Mouse (Mus musculus): ENCODE data around the gene Igf2bp2. TPM values are rescaled to one million over a fixed set of nuclear protein-coding genes. Genes with fewer than 3 reads are reported as not detected.

Igf2bp2 gene
- 4.9 and 5.2 TPM in 2 replicates for polyA plus RNA-seq (2015; fragmentation: Nextera tagmentation; extraction: Ambion mirVana)

- ATAC-seq (peak; percentile 92), DNase-seq (peak; percentile 74)
- Histone ChIP-seq H3K9ac (replicated peaks) (peak within 1 kb of the TSS; percentile 77), H3K36me3 (replicated peaks; ENCODE audit: insufficient read depth, low read length) (no peaks in the 10 kb centered on the region), H3K27me3 (ENCODE audit: insufficient read depth, low read length) (peaks cover 37% of the 10 kb centered on the region), H3K27ac (ENCODE audit: low read depth) (peak within 1 kb of the TSS; percentile 60; the same call in 1 of the 2 replicates), H3K4me1 (ENCODE audit: insufficient read depth) (no peaks in the 10 kb centered on the region), H3K9me3 (ENCODE audit: low read length) (no peaks in the 10 kb centered on the region), H3K4me3 (ENCODE audit: low read depth, low read length) (peak within 1 kb of the TSS; percentile 56), H3K4me2 (ENCODE audit: low read depth, low read length) (peak within 1 kb of the TSS; percentile 69)
- TF ChIP-seq EP300 (IDR thresholded peaks at IDR 0.05; ENCODE audit: low read depth) (no peak), CTCF (IDR thresholded peaks at IDR 0.05; ENCODE audit: low read depth) (no peak)
- WGBS (ENCODE audit: insufficient replicate concordance): 3% methylated on average over 83 of the region's 131 CpGs
Measured at GRCm38 (mm10) chr16:22162512-22163455, at the start of gene Igf2bp2. TSS of gene Igf2bp2 (minus strand) at chr16:22163299.

- Histone ChIP-seq H3K9me3 (ENCODE audit: low read length) (peaks cover 9% of the 10 kb centered on the region), H3K27ac (ENCODE audit: low read depth) (no peak overlapping the region), H3K4me3 (ENCODE audit: low read depth, low read length) (no peak overlapping the region), H3K4me1 (ENCODE audit: insufficient read depth) (no peaks in the 10 kb centered on the region), H3K27me3 (ENCODE audit: insufficient read depth, low read length) (no peaks in the 10 kb centered on the region), H3K4me2 (ENCODE audit: low read depth, low read length) (no peak overlapping the region), H3K36me3 (replicated peaks; ENCODE audit: insufficient read depth, low read length) (no peaks in the 10 kb centered on the region), H3K9ac (replicated peaks) (no peak overlapping the region)
- no peak for ATAC-seq
- no peak for TF ChIP-seq EP300 (IDR thresholded peaks at IDR 0.05; ENCODE audit: low read depth)
- no peak for TF ChIP-seq CTCF (IDR thresholded peaks at IDR 0.05; ENCODE audit: low read depth)
- no peak for DNase-seq
- 73% methylated on average over 1 of the region's 1 CpGs for WGBS (ENCODE audit: insufficient replicate concordance)
Measured at GRCm38 (mm10) chr16:22203501-22203900, 40.4 kb upstream of the Igf2bp2 start.

GRCm38 (mm10) chr16:22201858-22202257, 38.8 kb upstream of the Igf2bp2 start:
- DNase-seq: no peak

GRCm38 (mm10) chr16:22200476-22200875, 37.4 kb upstream of the Igf2bp2 start:
- TF ChIP-seq CTCF (IDR thresholded peaks at IDR 0.05; ENCODE audit: low read depth): no peak
- no peak for TF ChIP-seq EP300 (IDR thresholded peaks at IDR 0.05; ENCODE audit: low read depth)
- ATAC-seq: no peak
- WGBS (ENCODE audit: insufficient replicate concordance): 74% methylated on average over 1 of the region's 1 CpGs

More at GRCm38 (mm10) chr16:22201858-22202257, 38.8 kb upstream of the Igf2bp2 start:
- WGBS (ENCODE audit: insufficient replicate concordance): 38% methylated on average over 3 of the region's 3 CpGs
- no peak overlapping the region for H3K4me2 ChIP-seq (ENCODE audit: low read depth, low read length)
- no peak overlapping the region for H3K27ac ChIP-seq (ENCODE audit: low read depth)
- no peaks in the 10 kb centered on the region for H3K27me3 ChIP-seq (ENCODE audit: insufficient read depth, low read length)
- ATAC-seq: no peak
- no peak overlapping the region for H3K4me3 ChIP-seq (ENCODE audit: low read depth, low read length)
- no peaks in the 10 kb centered on the region for H3K4me1 ChIP-seq (ENCODE audit: insufficient read depth)
- H3K9me3 ChIP-seq (ENCODE audit: low read length): peaks cover 6% of the 10 kb centered on the region
- no peak overlapping the region for H3K9ac ChIP-seq (replicated peaks)
- no peaks in the 10 kb centered on the region for H3K36me3 ChIP-seq (replicated peaks; ENCODE audit: insufficient read depth, low read length)
- no peak for TF ChIP-seq CTCF (IDR thresholded peaks at IDR 0.05; ENCODE audit: low read depth)
- TF ChIP-seq EP300 (IDR thresholded peaks at IDR 0.05; ENCODE audit: low read depth): no peak

GRCm38 (mm10) chr16:22187366-22187765, 24.3 kb upstream of the Igf2bp2 start:
- H3K4me2 ChIP-seq (ENCODE audit: low read depth, low read length): no peak overlapping the region
- 74% methylated on average over 12 of the region's 12 CpGs for WGBS (ENCODE audit: insufficient replicate concordance)
- ATAC-seq: no peak
- no peak overlapping the region for H3K27ac ChIP-seq (ENCODE audit: low read depth)
- H3K9ac ChIP-seq (replicated peaks): no peak overlapping the region
- H3K9me3 ChIP-seq (ENCODE audit: low read length): no peaks in the 10 kb centered on the region; the same call in 1 of the 2 replicates
- H3K4me3 ChIP-seq (ENCODE audit: low read depth, low read length): no peak overlapping the region
- no peaks in the 10 kb centered on the region for H3K36me3 ChIP-seq (replicated peaks; ENCODE audit: insufficient read depth, low read length)
- no peak for DNase-seq
- no peaks in the 10 kb centered on the region for H3K4me1 ChIP-seq (ENCODE audit: insufficient read depth)
- H3K27me3 ChIP-seq (ENCODE audit: insufficient read depth, low read length): no peaks in the 10 kb centered on the region
- TF ChIP-seq CTCF (IDR thresholded peaks at IDR 0.05; ENCODE audit: low read depth) (no peak), EP300 (IDR thresholded peaks at IDR 0.05; ENCODE audit: low read depth) (no peak)

More at GRCm38 (mm10) chr16:22200476-22200875, 37.4 kb upstream of the Igf2bp2 start:
- Histone ChIP-seq H3K4me2 (ENCODE audit: low read depth, low read length) (no peak overlapping the region), H3K4me3 (ENCODE audit: low read depth, low read length) (no peak overlapping the region), H3K4me1 (ENCODE audit: insufficient read depth) (no peaks in the 10 kb centered on the region), H3K9me3 (ENCODE audit: low read length) (no peaks in the 10 kb centered on the region), H3K36me3 (replicated peaks; ENCODE audit: insufficient read depth, low read length) (no peaks in the 10 kb centered on the region), H3K27me3 (ENCODE audit: insufficient read depth, low read length) (no peaks in the 10 kb centered on the region), H3K9ac (replicated peaks) (no peak overlapping the region), H3K27ac (ENCODE audit: low read depth) (no peak overlapping the region)
- no peak for DNase-seq

GRCm38 (mm10) chr16:22185411-22185810, 22.3 kb upstream of the Igf2bp2 start:
- no peak for DNase-seq
- TF ChIP-seq EP300 (IDR thresholded peaks at IDR 0.05; ENCODE audit: low read depth) (no peak), CTCF (IDR thresholded peaks at IDR 0.05; ENCODE audit: low read depth) (no peak)
- Histone ChIP-seq H3K4me1 (ENCODE audit: insufficient read depth) (no peaks in the 10 kb centered on the region), H3K4me2 (ENCODE audit: low read depth, low read length) (no peak overlapping the region), H3K27me3 (ENCODE audit: insufficient read depth, low read length) (no peaks in the 10 kb centered on the region), H3K4me3 (ENCODE audit: low read depth, low read length) (no peak overlapping the region), H3K9ac (replicated peaks) (no peak overlapping the region), H3K36me3 (replicated peaks; ENCODE audit: insufficient read depth, low read length) (no peaks in the 10 kb centered on the region), H3K9me3 (ENCODE audit: low read length) (no peaks in the 10 kb centered on the region), H3K27ac (ENCODE audit: low read depth) (no peak overlapping the region)
- ATAC-seq: no peak
- WGBS (ENCODE audit: insufficient replicate concordance): 77% methylated on average over 3 of the region's 3 CpGs

All from liver, postnatal 0 days (tissue).